Mouse (Mus musculus) forebrain, embryonic 13.5 days (tissue): ENCODE data around the gene Tas2r137. TPM values are rescaled to one million over a fixed set of nuclear protein-coding genes. Genes with fewer than 3 reads are reported as not detected.

Experiments
- ATAC-seq: fragments of 200-750 bp; cut with Nextera tagmentation; 2 replicates; pipeline ENCODE4 v1.8.0; 2017
- H3K27ac ChIP-seq: fragments of 300-500 bp; sonication (generic); 2 replicates; pipeline ENCODE4 v1.5.1; 2015; ENCODE audit warnings: inconsistent platforms, mild to moderate bottlenecking, moderate library complexity
- H3K27me3 ChIP-seq: fragments of 300-500 bp; sonication (generic); 2 replicates; pipeline ENCODE4 v1.6.1; 2015; ENCODE audit warnings: mild to moderate bottlenecking, inconsistent platforms
- H3K36me3 ChIP-seq: fragments of 300-500 bp; sonication (generic); 2 replicates; pipeline ENCODE4 v1.6.1; 2015; ENCODE audit warnings: mild to moderate bottlenecking, inconsistent platforms; ENCODE audit not compliant: poor library complexity, severe bottlenecking
- H3K4me1 ChIP-seq: fragments of 300-500 bp; sonication (generic); 2 replicates; pipeline ENCODE4 v1.6.1; 2015; ENCODE audit warnings: inconsistent platforms
- H3K4me2 ChIP-seq: fragments of 300-500 bp; sonication (generic); 2 replicates; pipeline ENCODE4 v1.6.1; 2015; ENCODE audit warnings: inconsistent platforms, mild to moderate bottlenecking, moderate library complexity
- H3K4me3 ChIP-seq: fragments of 300-500 bp; sonication (generic); 2 replicates; pipeline ENCODE4 v1.5.1; 2015; ENCODE audit warnings: mild to moderate bottlenecking, inconsistent platforms
- H3K9ac ChIP-seq: fragments of 300-500 bp; sonication (generic); 2 replicates; pipeline ENCODE4 v1.6.1; 2015; ENCODE audit warnings: mild to moderate bottlenecking, inconsistent platforms
- H3K9me3 ChIP-seq: fragments of 300-500 bp; sonication (generic); replicated peaks from 2 replicates; pipeline ENCODE4 v1.6.1; 2016; ENCODE audit warnings: inconsistent platforms
- WGBS: fragments of 180-500 bp; shearing (Covaris S2); methylation state at CpG from one replicate; pipeline ENCODE4 v1.1.7; 2015; 5-methylcytosine and 5-hydroxymethylcytosine counted together
- polyA plus RNA-seq: library from polyadenylated mRNA; unstranded; fragments of >200 nt; fragmentation: Nextera tagmentation; extraction: Ambion mirVana; gene quantifications from 2 replicates; pipeline ENCODE4 v1.2.1, GENCODE M21; 2015

Tas2r137 gene
- polyA plus RNA-seq, 1 experiment from 2014 or later: 0.21 TPM

DNA sequence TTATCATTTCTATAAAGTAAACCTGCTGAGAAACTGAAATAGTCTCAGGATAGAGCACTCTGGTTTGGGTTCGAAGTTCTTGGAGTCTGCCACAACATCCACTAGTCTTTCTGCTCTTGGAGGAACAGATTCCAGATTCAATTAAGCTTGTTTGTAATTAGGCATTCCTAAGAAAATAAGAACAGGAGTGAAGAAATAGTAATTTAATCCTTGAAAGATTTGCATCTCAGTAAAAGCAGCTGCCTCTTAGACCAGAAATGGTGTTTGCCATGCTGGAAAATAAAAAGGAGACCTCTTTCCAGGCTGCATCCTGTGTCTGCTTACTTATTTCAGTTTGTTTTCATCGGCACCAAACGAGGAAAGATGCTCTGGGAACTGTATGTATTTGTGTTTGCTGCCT, 2.2 kb downstream of the Tas2r137 start, which contains the start of gene Tas2r108:
TSS of gene Tas2r108 (plus strand) at position 301 of the 400 bp plus-strand sequence.
- no peak for ATAC-seq
- 84% methylated on average over 3 of the region's 3 CpGs for WGBS
- no peak within 1 kb of the TSS for H3K4me2 ChIP-seq

DNA sequence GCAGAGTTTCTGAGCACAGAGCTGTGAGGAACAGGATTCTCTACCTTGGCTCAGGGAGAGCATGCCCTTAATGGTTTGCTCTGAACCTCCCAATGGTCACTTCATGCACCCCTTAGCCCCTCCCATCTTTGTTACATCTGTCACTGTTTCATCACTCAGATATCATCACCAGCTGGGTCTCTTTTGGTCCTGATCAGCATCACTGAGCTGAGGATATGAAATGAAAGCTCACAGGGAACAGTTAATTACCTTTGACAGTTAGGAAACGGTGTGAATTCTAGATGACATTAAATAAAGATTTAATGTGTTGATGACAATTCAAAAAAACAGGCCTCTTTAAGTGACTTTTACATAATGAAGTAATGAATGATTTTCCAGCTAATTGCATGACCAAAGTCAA, 28.4 kb downstream of the Tas2r137 start, which contains the start of gene Prss37:
TSS of gene Prss37 (minus strand) at position 101 of the 400 bp plus-strand sequence.
- 72% methylated on average over 1 of the region's 1 CpGs for WGBS
- no peak for ATAC-seq

More for the DNA sequence above, 2.2 kb downstream of the Tas2r137 start, which contains the start of gene Tas2r108:
- no peak within 1 kb of the TSS for H3K27ac ChIP-seq
- H3K9ac ChIP-seq: no peak within 1 kb of the TSS
- H3K27me3 ChIP-seq: no peaks in the 10 kb centered on the region
- H3K36me3 ChIP-seq: no peaks in the 10 kb centered on the region
- no peak within 1 kb of the TSS for H3K4me3 ChIP-seq
- no peaks in the 10 kb centered on the region for H3K9me3 ChIP-seq
- H3K4me1 ChIP-seq: no peaks in the 10 kb centered on the region

More for the DNA sequence above, 28.4 kb downstream of the Tas2r137 start, which contains the start of gene Prss37:
- Histone ChIP-seq H3K4me3 (no peak within 1 kb of the TSS), H3K36me3 (no peaks in the 10 kb centered on the region), H3K4me2 (no peak within 1 kb of the TSS), H3K27me3 (no peaks in the 10 kb centered on the region), H3K27ac (no peak within 1 kb of the TSS), H3K9me3 (no peaks in the 10 kb centered on the region), H3K4me1 (no peaks in the 10 kb centered on the region), H3K9ac (no peak within 1 kb of the TSS)

Other genes with a start within 250 kb of the Tas2r137 start
- gene Agk, start 166.1 kb upstream of the Tas2r137 start, polyA plus RNA-seq: 39.4 and 43.5 TPM in 2 replicates
- gene E330009J07Rik, start 55.1 kb upstream of the Tas2r137 start, polyA plus RNA-seq: 32.1 and 39.5 TPM in 2 replicates
- gene Wee2, start 52.1 kb upstream of the Tas2r137 start, polyA plus RNA-seq: 0.08 and 0.10 TPM in 2 replicates
- 184 and 193 TPM in 2 replicates for gene Ssbp1, start 19.9 kb upstream of the Tas2r137 start, polyA plus RNA-seq
- 0.22 TPM in 1 of 2 replicates, not detected in the other for gene Tas2r108, start 2.3 kb downstream of the Tas2r137 start, polyA plus RNA-seq
- gene Prss37, start 28.3 kb downstream of the Tas2r137 start, polyA plus RNA-seq: not detected in 2 replicates
- 0.22 and 0.25 TPM in 2 replicates for gene Olfr461, start 63.8 kb downstream of the Tas2r137 start, polyA plus RNA-seq
- not detected in 2 replicates for gene Olfr460, start 78.3 kb downstream of the Tas2r137 start, polyA plus RNA-seq
- 0.40 and 0.41 TPM in 2 replicates for gene Clec5a, start 94.6 kb downstream of the Tas2r137 start, polyA plus RNA-seq
- gene Tas2r138, start 122.1 kb downstream of the Tas2r137 start, polyA plus RNA-seq: not detected in 2 replicates
- gene Mgam, start 137.6 kb downstream of the Tas2r137 start, polyA plus RNA-seq: 0.06 TPM in 1 of 2 replicates, not detected in the other